Mouse (Mus musculus) leukemia stem cell, adult 10-12 weeks (primary cell): Measurements from ENCODE around the gene Esp6. TPM values are rescaled to one million over a fixed set of nuclear protein-coding genes. Genes with fewer than 3 reads are reported as not detected.

ENCODE experiments used
- polyA plus RNA-seq: library from polyadenylated mRNA; stranded (reverse); fragments of >175 nt; gene quantifications from 2 replicates; pipeline ENCODE4 v1.2.3, GENCODE M21; 2012; ENCODE audit warnings: low replicate concordance

Gene Esp6
- not detected in 2 replicates for polyA plus RNA-seq

GRCm38 (mm10) chr17:40561207-40561606, at the start of gene Esp6:
Esp6 (plus strand) TSS chr17:40561507.

GRCm38 (mm10) chr17:40519818-40520217, 41.5 kb upstream of the Esp6 start, which contains the start of gene Esp8:
Esp8 (plus strand) TSS chr17:40520022.

GRCm38 (mm10) chr17:40598294-40598693, 37.0 kb downstream of the Esp6 start, which contains the start of gene Esp4:
Esp4 (plus strand) TSS chr17:40598594.

Other genes starting within 250 kb of the Esp6 start
- not detected in 2 replicates for gene Crisp1, start 242.3 kb upstream of the Esp6 start, polyA plus RNA-seq
- not detected in 2 replicates for gene Esp8, start 41.5 kb upstream of the Esp6 start, polyA plus RNA-seq
- gene Esp4, start 37.1 kb downstream of the Esp6 start, polyA plus RNA-seq, result not detected in 2 replicates
- not detected in 2 replicates for gene Esp3, start 70.6 kb downstream of the Esp6 start, polyA plus RNA-seq
- not detected in 2 replicates for gene Esp1, start 165.6 kb downstream of the Esp6 start, polyA plus RNA-seq
- gene Crisp2, start 245.5 kb downstream of the Esp6 start, polyA plus RNA-seq, result 0.19 TPM in 1 of 2 replicates, not detected in the other
- 28.1 and 92.5 TPM in 2 replicates for gene Rhag, start 249.6 kb downstream of the Esp6 start, polyA plus RNA-seq